Mouse (Mus musculus): Measurements from ENCODE around the gene Svip. TPM values are rescaled to one million over a fixed set of nuclear protein-coding genes. Genes with fewer than 3 reads are reported as not detected.
A peak's percentile ranks its signal among the peaks of the same experiment; 100 is the strongest.

Svip gene
- polyA plus RNA-seq (2015; fragmentation: Nextera tagmentation; extraction: Ambion mirVana) = 6.1 and 6.3 TPM in 2 replicates

- 1% methylated on average over 41 of the region's 47 CpGs for WGBS
- H3K27ac ChIP-seq (replicated peaks) = 0 out of 2 replicates have a peak within 1 kb of the TSS, but pooled peaks have one; percentile 28
These were observed at the start of gene Svip for GRCm38 (mm10) chr7:52005511-52006295. Gene Svip (minus strand): TSS chr7:52006018.

GRCm38 (mm10) chr7:52037600-52038582 lies 32.1 kb upstream of the Svip start:
- WGBS = 49% methylated on average over 8 of the region's 8 CpGs
- Histone ChIP-seq H3K9me3 (replicated peaks) (no peaks in the 10 kb centered on the region), H3K36me3 (no peaks in the 10 kb centered on the region), H3K27me3 (no peaks in the 10 kb centered on the region), H3K4me1 (no peaks in the 10 kb centered on the region), H3K27ac (replicated peaks) (no peak overlapping the region), H3K4me3 (replicated peaks) (no peak overlapping the region), H3K9ac (no peak overlapping the region), H3K4me2 (replicated peaks) (no peak overlapping the region)
- ATAC-seq (ENCODE audit: insufficient number of reproducible peaks, low FRiP score, low TSS enrichment, low read depth) = no peak

More at GRCm38 (mm10) chr7:52005511-52006295, at the start of gene Svip:
- Histone ChIP-seq H3K4me3 (replicated peaks) (peak within 1 kb of the TSS; percentile 62), H3K4me1 (0 out of 2 replicates have a peak, but pooled peaks cover 5% of the 10 kb centered on the region), H3K27me3 (peaks cover 10% of the 10 kb centered on the region), H3K9me3 (replicated peaks) (no peaks in the 10 kb centered on the region), H3K4me2 (replicated peaks) (peak within 1 kb of the TSS; percentile 90), H3K36me3 (no peaks in the 10 kb centered on the region), H3K9ac (peak within 1 kb of the TSS; percentile 29)
- ATAC-seq (ENCODE audit: insufficient number of reproducible peaks, low FRiP score, low TSS enrichment, low read depth) = peak; percentile 94

GRCm38 (mm10) chr7:52024050-52024626 lies 18.3 kb upstream of the Svip start:
- no peaks in the 10 kb centered on the region for H3K36me3 ChIP-seq
- 83% methylated on average over 5 of the region's 5 CpGs for WGBS

GRCm38 (mm10) chr7:52022039-52022438 lies 16.2 kb upstream of the Svip start:
- no peaks in the 10 kb centered on the region for H3K27me3 ChIP-seq
- H3K27ac ChIP-seq (replicated peaks) = no peak overlapping the region
- 83% methylated on average over 4 of the region's 4 CpGs for WGBS
- no peak overlapping the region for H3K4me2 ChIP-seq (replicated peaks)
- H3K36me3 ChIP-seq = no peaks in the 10 kb centered on the region
- no peak overlapping the region for H3K4me3 ChIP-seq (replicated peaks)
- H3K4me1 ChIP-seq = no peaks in the 10 kb centered on the region
- H3K9me3 ChIP-seq (replicated peaks) = no peaks in the 10 kb centered on the region
- no peak overlapping the region for H3K9ac ChIP-seq
- ATAC-seq (ENCODE audit: insufficient number of reproducible peaks, low FRiP score, low TSS enrichment, low read depth) = no peak

More at GRCm38 (mm10) chr7:52024050-52024626, 18.3 kb upstream of the Svip start:
- no peaks in the 10 kb centered on the region for H3K27me3 ChIP-seq
- no peak overlapping the region for H3K27ac ChIP-seq (replicated peaks)
- no peak for ATAC-seq (ENCODE audit: insufficient number of reproducible peaks, low FRiP score, low TSS enrichment, low read depth)
- H3K9ac ChIP-seq = no peak overlapping the region
- no peaks in the 10 kb centered on the region for H3K4me1 ChIP-seq
- no peak overlapping the region for H3K4me2 ChIP-seq (replicated peaks)
- no peaks in the 10 kb centered on the region for H3K9me3 ChIP-seq (replicated peaks)
- H3K4me3 ChIP-seq (replicated peaks) = no peak overlapping the region

GRCm38 (mm10) chr7:52015628-52016027 lies 9.8 kb upstream of the Svip start, which contains the start of gene 1700015G11Rik:
Gene 1700015G11Rik (minus strand): TSS chr7:52015728.
- no peaks in the 10 kb centered on the region for H3K4me1 ChIP-seq
- WGBS = 91% methylated on average over 3 of the region's 3 CpGs
- no peak within 1 kb of the TSS for H3K4me2 ChIP-seq (replicated peaks)
- no peak within 1 kb of the TSS for H3K27ac ChIP-seq (replicated peaks)
- no peaks in the 10 kb centered on the region for H3K36me3 ChIP-seq
- H3K27me3 ChIP-seq = no peaks in the 10 kb centered on the region
- no peaks in the 10 kb centered on the region for H3K9me3 ChIP-seq (replicated peaks)
- ATAC-seq (ENCODE audit: insufficient number of reproducible peaks, low FRiP score, low TSS enrichment, low read depth) = no peak
- no peak within 1 kb of the TSS for H3K4me3 ChIP-seq (replicated peaks)
- H3K9ac ChIP-seq = no peak within 1 kb of the TSS

- H3K4me2 ChIP-seq (replicated peaks) = no peak overlapping the region
- H3K27ac ChIP-seq (replicated peaks) = no peak overlapping the region
- no peak for ATAC-seq (ENCODE audit: insufficient number of reproducible peaks, low FRiP score, low TSS enrichment, low read depth)
- WGBS = 70% methylated on average over 1 of the region's 1 CpGs
- no peaks in the 10 kb centered on the region for H3K4me1 ChIP-seq
- no peak overlapping the region for H3K9ac ChIP-seq
- H3K9me3 ChIP-seq (replicated peaks) = no peaks in the 10 kb centered on the region
- no peaks in the 10 kb centered on the region for H3K36me3 ChIP-seq
- H3K27me3 ChIP-seq = no peaks in the 10 kb centered on the region
- H3K4me3 ChIP-seq (replicated peaks) = no peak overlapping the region
These were observed 9.4 kb upstream of the Svip start for GRCm38 (mm10) chr7:52015180-52015579.

- Histone ChIP-seq H3K27ac (replicated peaks) (no peak overlapping the region), H3K36me3 (no peaks in the 10 kb centered on the region), H3K4me1 (no peaks in the 10 kb centered on the region), H3K4me3 (replicated peaks) (no peak overlapping the region), H3K9me3 (replicated peaks) (no peaks in the 10 kb centered on the region), H3K27me3 (no peaks in the 10 kb centered on the region), H3K4me2 (replicated peaks) (no peak overlapping the region), H3K9ac (no peak overlapping the region)
- no peak for ATAC-seq (ENCODE audit: insufficient number of reproducible peaks, low FRiP score, low TSS enrichment, low read depth)
- WGBS = 69% methylated on average over 7 of the region's 7 CpGs
These were observed 7.6 kb upstream of the Svip start for GRCm38 (mm10) chr7:52013457-52013856.

GRCm38 (mm10) chr7:52007138-52007537 lies 1.3 kb upstream of the Svip start:
- Histone ChIP-seq H3K4me1 (0 out of 2 replicates have a peak, but pooled peaks cover 5% of the 10 kb centered on the region), H3K4me2 (replicated peaks) (no peak overlapping the region), H3K9me3 (replicated peaks) (no peaks in the 10 kb centered on the region), H3K4me3 (replicated peaks) (no peak overlapping the region), H3K36me3 (no peaks in the 10 kb centered on the region), H3K27ac (replicated peaks) (no peak overlapping the region), H3K9ac (no peak overlapping the region), H3K27me3 (peaks cover 10% of the 10 kb centered on the region)
- no peak for ATAC-seq (ENCODE audit: insufficient number of reproducible peaks, low FRiP score, low TSS enrichment, low read depth)
- WGBS = 84% methylated on average over 2 of the region's 2 CpGs

GRCm38 (mm10) chr7:52006296-52006630 lies 445 bp upstream of the Svip start:
- Histone ChIP-seq H3K27me3 (peaks cover 10% of the 10 kb centered on the region), H3K4me3 (replicated peaks) (peak overlapping the region; percentile 62), H3K4me1 (0 out of 2 replicates have a peak, but pooled peaks cover 5% of the 10 kb centered on the region), H3K9ac (no peak overlapping the region), H3K4me2 (replicated peaks) (peak overlapping the region; percentile 90), H3K27ac (replicated peaks) (no peak overlapping the region), H3K36me3 (no peaks in the 10 kb centered on the region), H3K9me3 (replicated peaks) (no peaks in the 10 kb centered on the region)
- under 1% methylated on average over 9 of the region's 9 CpGs for WGBS
- ATAC-seq (ENCODE audit: insufficient number of reproducible peaks, low FRiP score, low TSS enrichment, low read depth) = no peak

GRCm38 (mm10) chr7:51991020-51991419 lies 14.8 kb downstream of the Svip start:
- no peaks in the 10 kb centered on the region for H3K36me3 ChIP-seq
- no peak overlapping the region for H3K9ac ChIP-seq
- H3K4me3 ChIP-seq (replicated peaks) = no peak overlapping the region
- H3K4me1 ChIP-seq = no peaks in the 10 kb centered on the region
- no peak for ATAC-seq (ENCODE audit: insufficient number of reproducible peaks, low FRiP score, low TSS enrichment, low read depth)
- H3K27ac ChIP-seq (replicated peaks) = no peak overlapping the region
- no peaks in the 10 kb centered on the region for H3K27me3 ChIP-seq
- no peaks in the 10 kb centered on the region for H3K9me3 ChIP-seq (replicated peaks)
- WGBS = 88% methylated on average over 3 of the region's 3 CpGs
- no peak overlapping the region for H3K4me2 ChIP-seq (replicated peaks)

GRCm38 (mm10) chr7:51986909-51987308 lies 18.9 kb downstream of the Svip start:
- Histone ChIP-seq H3K27me3 (no peaks in the 10 kb centered on the region), H3K27ac (replicated peaks) (no peak overlapping the region), H3K9me3 (replicated peaks) (no peaks in the 10 kb centered on the region), H3K36me3 (no peaks in the 10 kb centered on the region), H3K4me3 (replicated peaks) (no peak overlapping the region), H3K4me1 (peaks cover 3% of the 10 kb centered on the region; the same call in 1 of the 2 replicates), H3K9ac (no peak overlapping the region), H3K4me2 (replicated peaks) (no peak overlapping the region)
- WGBS = 60% methylated on average over 6 of the region's 6 CpGs
- ATAC-seq (ENCODE audit: insufficient number of reproducible peaks, low FRiP score, low TSS enrichment, low read depth) = no peak
